Mouse (Mus musculus) left cerebral cortex, adult 8-10 months (tissue): ENCODE results near the gene Plscr2. TPM values are rescaled to one million over a fixed set of nuclear protein-coding genes. Genes with fewer than 3 reads are reported as not detected.
"Not testable (repeated sequence)": the region's sequence is repeated elsewhere in the genome, so short reads cannot be mapped to it uniquely, and the experiment has no call there.

Source experiments
- DNase-seq, 2 experiments: peaks; one replicate each; pipeline ENCODE4 v3.0.0; 2022; ENCODE audit warnings: low spot score in 2 of 2
- total RNA-seq, 4 experiments: library from RNA; stranded (reverse); gene quantifications; 2 replicates each; pipeline ENCODE4 v1.2.4; 2022

Plscr2 gene
- total RNA-seq, 4 experiments from 2014 or later, result 1.8 to 5.7 (median 4.4) TPM

- no peak for DNase-seq
Observed at GRCm38 (mm10) chr9:92273271-92273670, 2.1 kb upstream of the Plscr2 start.

GRCm38 (mm10) chr9:92273956-92274762, 1.2 kb upstream of the Plscr2 start:
- no peak for DNase-seq

GRCm38 (mm10) chr9:92276360-92276759, 958 bp downstream of the Plscr2 start:
- DNase-seq, result no peak

GRCm38 (mm10) chr9:92280048-92280447, 4.6 kb downstream of the Plscr2 start:
- no peak for DNase-seq

- DNase-seq, result no peak
Observed at GRCm38 (mm10) chr9:92282563-92283171, 7.3 kb downstream of the Plscr2 start.

- no peak for DNase-seq
Observed at GRCm38 (mm10) chr9:92289675-92290074, 14.3 kb downstream of the Plscr2 start.

GRCm38 (mm10) chr9:92292169-92292568, 16.8 kb downstream of the Plscr2 start:
- DNase-seq, result no peak

- DNase-seq, result no peak
Observed at GRCm38 (mm10) chr9:92292922-92293321, 17.5 kb downstream of the Plscr2 start.

- no peak for DNase-seq
Observed at GRCm38 (mm10) chr9:92293560-92294548, 18.5 kb downstream of the Plscr2 start.

GRCm38 (mm10) chr9:92298288-92298687, 22.9 kb downstream of the Plscr2 start:
- no peak for DNase-seq

GRCm38 (mm10) chr9:92301213-92301612, 25.8 kb downstream of the Plscr2 start:
- no peak for DNase-seq

GRCm38 (mm10) chr9:92305075-92305474, 29.7 kb downstream of the Plscr2 start:
- DNase-seq, result no peak

GRCm38 (mm10) chr9:92305620-92306220, 30.3 kb downstream of the Plscr2 start:
- DNase-seq, result no peak

GRCm38 (mm10) chr9:92309077-92309476, 33.7 kb downstream of the Plscr2 start, which contains the start of gene 1700057G04Rik:
Gene 1700057G04Rik (plus strand): TSS chr9:92309377.
- DNase-seq, result no peak

- DNase-seq, result no peak
Observed at GRCm38 (mm10) chr9:92316791-92317190, 41.4 kb downstream of the Plscr2 start.

- DNase-seq, result not testable (repeated sequence)
Observed at GRCm38 (mm10) chr9:92325936-92326335, 50.5 kb downstream of the Plscr2 start.

GRCm38 (mm10) chr9:92326813-92327212, 51.4 kb downstream of the Plscr2 start:
- DNase-seq, result no peak

GRCm38 (mm10) chr9:92331383-92331782, 56.0 kb downstream of the Plscr2 start:
- no peak for DNase-seq

GRCm38 (mm10) chr9:92334845-92335244, 59.4 kb downstream of the Plscr2 start:
- no peak for DNase-seq

GRCm38 (mm10) chr9:92335277-92335818, 59.9 kb downstream of the Plscr2 start:
- no peak for DNase-seq

- DNase-seq, result no peak
Observed at GRCm38 (mm10) chr9:92337063-92337462, 61.7 kb downstream of the Plscr2 start.
